Mouse (Mus musculus) forebrain, embryonic 15.5 days (tissue): ENCODE measurements around the gene Htr1f. TPM values are rescaled to one million over a fixed set of nuclear protein-coding genes. Genes with fewer than 3 reads are reported as not detected.
A peak's percentile ranks its signal among the peaks of the same experiment; 100 is the strongest.
"Not testable (repeated sequence)": the region's sequence is repeated elsewhere in the genome, so short reads cannot be mapped to it uniquely, and the experiment has no call there.

ENCODE experiments used
- ATAC-seq: fragments of 200-750 bp; cut with Nextera tagmentation; replicated peaks from 2 replicates; pipeline ENCODE4 v1.8.0; 2017; ENCODE audit warnings: mild to moderate bottlenecking, moderate TSS enrichment, moderate library complexity
- H3K27ac ChIP-seq: fragments of 300-500 bp; sonication (generic); replicated peaks from 2 replicates; pipeline ENCODE4 v1.5.1; 2015; ENCODE audit warnings: mild to moderate bottlenecking, inconsistent platforms
- H3K27me3 ChIP-seq: fragments of 300-500 bp; sonication (generic); 2 replicates; pipeline ENCODE4 v1.6.1; 2015; ENCODE audit warnings: inconsistent platforms
- H3K36me3 ChIP-seq: fragments of 300-500 bp; sonication (generic); 2 replicates; pipeline ENCODE4 v1.6.1; 2015; ENCODE audit warnings: mild to moderate bottlenecking, inconsistent platforms
- H3K4me1 ChIP-seq: fragments of 300-500 bp; sonication (generic); 2 replicates; pipeline ENCODE4 v1.6.1; 2015; ENCODE audit warnings: inconsistent platforms
- H3K4me2 ChIP-seq: fragments of 300-500 bp; sonication (generic); replicated peaks from 2 replicates; pipeline ENCODE4 v1.6.1; 2015; ENCODE audit warnings: mild to moderate bottlenecking, inconsistent platforms
- H3K4me3 ChIP-seq: fragments of 300-500 bp; sonication (generic); 2 replicates; pipeline ENCODE4 v1.5.1; 2015; ENCODE audit warnings: mild to moderate bottlenecking, inconsistent platforms
- H3K9ac ChIP-seq: fragments of 300-500 bp; sonication (generic); replicated peaks from 2 replicates; pipeline ENCODE4 v1.6.1; 2015; ENCODE audit warnings: mild to moderate bottlenecking, inconsistent platforms
- H3K9me3 ChIP-seq: fragments of 300-500 bp; sonication (generic); 2 replicates; pipeline ENCODE4 v1.6.1; 2016; ENCODE audit warnings: inconsistent platforms
- WGBS: fragments of 180-500 bp; shearing (Covaris S2); methylation state at CpG from one replicate; pipeline ENCODE4 v1.1.7; 2015; ENCODE audit warnings: mixed read lengths; 5-methylcytosine and 5-hydroxymethylcytosine counted together
- polyA plus RNA-seq: library from polyadenylated mRNA; unstranded; fragments of >200 nt; fragmentation: Nextera tagmentation; extraction: Ambion mirVana; gene quantifications from 2 replicates; pipeline ENCODE4 v1.2.1, GENCODE M21; 2015

Gene Htr1f
- 0.34 and 0.53 TPM in 2 replicates for polyA plus RNA-seq

DNA sequence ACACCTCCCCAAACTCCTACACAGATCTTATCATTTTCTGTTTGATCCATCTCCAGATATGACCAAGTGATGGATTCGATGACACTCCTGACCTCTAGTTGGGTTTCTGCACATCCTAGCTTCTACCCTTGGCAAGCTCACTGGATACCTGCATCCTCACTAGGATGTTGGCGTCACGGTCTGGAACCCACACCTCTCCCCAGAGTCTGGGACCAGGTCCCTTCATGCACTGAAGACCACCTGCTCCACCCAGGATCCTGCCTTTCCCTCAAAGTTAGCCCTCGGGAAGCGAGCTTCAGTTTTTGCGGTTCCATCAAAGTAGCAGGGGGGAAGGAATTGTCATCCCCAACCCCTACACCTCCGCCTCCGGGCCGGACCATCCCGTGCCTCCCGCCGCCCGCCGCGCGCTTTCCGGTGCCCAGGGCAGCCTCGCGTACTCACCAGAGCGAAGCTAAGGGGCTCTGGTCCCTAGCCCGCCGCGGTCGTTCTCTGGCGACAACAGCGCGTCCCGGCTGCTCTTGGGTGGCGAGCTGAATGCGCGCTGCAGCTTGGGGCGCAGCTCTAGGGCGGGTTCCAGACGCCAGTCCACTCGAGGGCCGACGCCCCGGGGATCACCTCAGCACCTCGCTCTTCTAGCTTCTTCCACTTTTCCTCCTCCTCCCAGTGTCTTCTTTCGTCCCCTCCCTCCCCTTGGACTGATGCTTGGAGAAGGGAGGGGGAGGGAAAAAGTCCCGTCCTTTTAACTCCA lies at the start of gene Htr1f:
Gene Htr1f (minus strand): TSS at position 671 of the 748 bp plus-strand sequence.
- 6% methylated on average over 41 of the region's 41 CpGs for WGBS
- H3K9ac ChIP-seq, result peak within 1 kb of the TSS; percentile 51
- H3K27me3 ChIP-seq, result no peaks in the 10 kb centered on the region
- H3K4me3 ChIP-seq, result peak within 1 kb of the TSS; percentile 45
- no peak within 1 kb of the TSS for H3K27ac ChIP-seq
- no peaks in the 10 kb centered on the region for H3K36me3 ChIP-seq
- peak; percentile 90 for ATAC-seq
- H3K9me3 ChIP-seq, result no peaks in the 10 kb centered on the region
- peak within 1 kb of the TSS; percentile 88 for H3K4me2 ChIP-seq
- H3K4me1 ChIP-seq, result peaks cover 4% of the 10 kb centered on the region

DNA sequence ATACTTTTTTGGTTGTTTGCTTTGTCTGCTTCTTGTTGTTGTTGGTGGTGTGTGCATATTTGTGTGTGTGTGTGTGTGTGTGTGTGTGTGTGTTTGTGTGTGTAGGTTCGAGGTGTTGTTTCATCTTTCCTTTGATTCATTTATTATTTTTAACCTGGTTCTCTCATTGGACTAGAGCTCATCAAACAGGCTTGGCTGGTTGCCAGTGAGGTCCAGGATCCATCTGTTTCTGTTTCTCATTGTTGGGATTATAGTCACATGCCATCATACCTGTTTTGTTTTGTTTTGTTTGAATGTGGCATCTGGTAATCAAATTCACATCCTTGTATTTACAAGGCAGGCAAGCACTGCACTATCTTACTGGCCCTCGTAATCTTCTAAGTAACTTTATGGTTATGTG lies 34.1 kb upstream of the Htr1f start:
- Histone ChIP-seq H3K27ac (no peak overlapping the region), H3K4me3 (no peak overlapping the region), H3K27me3 (no peaks in the 10 kb centered on the region), H3K9me3 (no peaks in the 10 kb centered on the region), H3K4me2 (no peak overlapping the region), H3K4me1 (no peaks in the 10 kb centered on the region), H3K9ac (no peak overlapping the region), H3K36me3 (no peaks in the 10 kb centered on the region)
- 73% methylated on average over 2 of the region's 2 CpGs for WGBS
- no peak for ATAC-seq

DNA sequence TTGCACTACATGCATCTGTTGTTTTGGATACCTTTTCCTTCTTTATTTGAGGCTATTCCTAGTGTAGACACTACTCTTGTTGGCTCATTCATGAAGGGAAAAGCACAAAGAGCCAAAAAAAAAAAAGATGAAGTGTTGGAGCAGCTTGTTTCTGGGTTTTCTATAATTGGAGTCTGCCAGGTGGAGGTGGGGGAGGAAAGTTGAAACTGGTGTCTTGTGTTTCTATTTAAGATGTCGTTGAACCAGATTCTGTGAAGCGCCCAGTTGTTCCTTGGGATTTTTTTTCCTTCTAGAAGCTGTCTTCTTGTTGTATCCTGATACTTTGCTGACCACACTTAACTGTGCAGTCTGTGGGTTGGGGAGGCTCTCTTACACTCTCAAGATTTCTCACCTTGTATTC lies 23.7 kb upstream of the Htr1f start:
- H3K4me1 ChIP-seq, result no peaks in the 10 kb centered on the region
- H3K27me3 ChIP-seq, result no peaks in the 10 kb centered on the region
- H3K4me3 ChIP-seq, result no peak overlapping the region
- H3K4me2 ChIP-seq, result no peak overlapping the region
- H3K9me3 ChIP-seq, result no peaks in the 10 kb centered on the region
- WGBS, result 78% methylated on average over 2 of the region's 2 CpGs
- H3K36me3 ChIP-seq, result no peaks in the 10 kb centered on the region
- ATAC-seq, result no peak
- no peak overlapping the region for H3K9ac ChIP-seq
- no peak overlapping the region for H3K27ac ChIP-seq

DNA sequence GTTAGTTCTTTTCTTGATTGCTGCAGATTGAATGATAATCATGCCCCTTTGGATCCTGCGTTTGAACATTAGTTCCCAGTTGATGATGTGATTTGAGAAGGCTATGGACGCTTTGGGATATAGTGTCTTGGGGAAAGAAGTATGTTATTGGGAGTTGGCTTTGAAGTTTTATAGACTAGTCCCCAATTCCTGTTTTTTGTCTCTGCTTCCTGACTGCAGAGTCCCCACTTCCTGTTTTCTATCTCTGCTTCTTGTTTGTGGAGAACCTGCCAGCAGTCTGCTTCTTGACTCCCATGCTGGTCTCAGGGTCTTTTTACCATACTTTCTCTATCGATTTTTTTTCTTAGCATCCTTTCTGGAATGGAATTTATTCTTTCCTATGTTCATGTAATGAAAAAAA lies 22.2 kb upstream of the Htr1f start:
- Histone ChIP-seq H3K4me1 (no peaks in the 10 kb centered on the region), H3K9ac (no peak overlapping the region), H3K27me3 (no peaks in the 10 kb centered on the region), H3K4me3 (no peak overlapping the region), H3K36me3 (no peaks in the 10 kb centered on the region), H3K27ac (no peak overlapping the region), H3K4me2 (no peak overlapping the region), H3K9me3 (no peaks in the 10 kb centered on the region)
- no peak for ATAC-seq
- 87% methylated on average over 3 of the region's 3 CpGs for WGBS

DNA sequence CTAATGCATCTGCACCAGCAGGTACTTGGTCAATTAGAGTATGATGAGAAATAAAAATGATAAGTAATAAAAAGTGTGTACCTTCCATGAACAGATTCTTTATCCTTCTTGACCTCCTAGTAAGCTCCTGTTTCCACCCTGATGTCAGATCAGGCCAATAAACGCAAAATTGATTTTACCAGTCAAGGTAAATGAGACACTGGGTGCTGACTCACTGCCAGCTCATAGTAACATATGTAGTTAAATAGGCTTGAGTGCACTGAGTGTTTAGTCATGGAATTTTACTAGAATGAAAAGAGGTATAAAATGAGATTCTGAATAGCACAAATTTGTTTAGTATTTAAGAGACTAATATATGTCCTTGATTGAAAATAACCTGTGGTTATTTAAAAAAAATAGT lies 6.6 kb upstream of the Htr1f start:
- Histone ChIP-seq H3K4me1 (no peaks in the 10 kb centered on the region), H3K27ac (no peak overlapping the region), H3K4me2 (no peak overlapping the region), H3K9ac (no peak overlapping the region), H3K4me3 (no peak overlapping the region), H3K9me3 (no peaks in the 10 kb centered on the region), H3K27me3 (no peaks in the 10 kb centered on the region), H3K36me3 (no peaks in the 10 kb centered on the region)
- ATAC-seq, result no peak
- 94% methylated on average over 1 of the region's 1 CpGs for WGBS

DNA sequence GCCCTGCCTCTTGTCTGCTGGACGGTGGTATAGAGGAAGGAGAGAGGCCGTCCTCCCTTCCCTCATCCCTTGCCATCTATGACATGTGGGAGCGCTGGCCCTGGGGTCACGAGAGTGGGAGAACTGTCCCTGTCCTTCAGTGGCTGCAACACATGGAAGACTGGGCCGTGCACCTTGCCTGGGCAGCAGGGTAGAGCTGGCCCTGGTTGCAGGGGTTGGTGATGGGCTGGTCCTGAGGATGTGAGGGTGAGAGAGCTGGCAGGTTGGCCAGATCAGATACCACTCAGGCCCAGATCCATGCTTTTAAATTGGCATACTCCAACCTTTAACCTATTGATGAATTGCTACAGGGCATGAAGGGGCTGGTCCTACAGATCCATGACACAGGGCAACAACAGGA lies 12.1 kb downstream of the Htr1f start:
- no peak for ATAC-seq
- Histone ChIP-seq H3K4me1 (no peaks in the 10 kb centered on the region), H3K36me3 (no peaks in the 10 kb centered on the region), H3K9ac (no peak overlapping the region), H3K4me2 (no peak overlapping the region), H3K27me3 (no peaks in the 10 kb centered on the region), H3K27ac (no peak overlapping the region), H3K4me3 (no peak overlapping the region), H3K9me3 (no peaks in the 10 kb centered on the region)
- WGBS, result 95% methylated on average over 5 of the region's 5 CpGs

DNA sequence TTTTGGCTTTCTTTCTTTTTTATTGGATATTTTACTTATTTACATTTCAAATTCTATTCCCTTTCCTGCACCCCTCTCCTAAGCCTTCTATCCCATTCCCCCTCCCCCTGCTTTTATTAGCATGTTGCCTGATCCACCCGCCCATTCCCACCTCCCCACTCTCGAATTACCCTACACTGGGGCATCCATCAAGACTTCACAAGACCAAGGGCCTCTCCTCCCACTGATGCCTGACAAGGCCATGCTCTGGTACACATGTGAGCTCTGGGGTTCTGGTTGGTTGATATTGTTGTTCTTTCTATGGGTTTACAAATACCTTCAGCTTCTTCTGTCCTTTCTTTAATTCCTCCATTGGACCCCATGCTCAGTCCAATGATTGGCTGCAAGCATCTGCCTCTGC lies 22.2 kb downstream of the Htr1f start:
- no peak for ATAC-seq
- no peaks in the 10 kb centered on the region for H3K9me3 ChIP-seq
- H3K4me2 ChIP-seq, result no peak overlapping the region
- H3K36me3 ChIP-seq, result no peaks in the 10 kb centered on the region
- 57% methylated on average over 2 of the region's 2 CpGs for WGBS
- H3K4me3 ChIP-seq, result no peak overlapping the region
- no peak overlapping the region for H3K27ac ChIP-seq
- no peaks in the 10 kb centered on the region for H3K4me1 ChIP-seq
- no peaks in the 10 kb centered on the region for H3K27me3 ChIP-seq
- no peak overlapping the region for H3K9ac ChIP-seq

DNA sequence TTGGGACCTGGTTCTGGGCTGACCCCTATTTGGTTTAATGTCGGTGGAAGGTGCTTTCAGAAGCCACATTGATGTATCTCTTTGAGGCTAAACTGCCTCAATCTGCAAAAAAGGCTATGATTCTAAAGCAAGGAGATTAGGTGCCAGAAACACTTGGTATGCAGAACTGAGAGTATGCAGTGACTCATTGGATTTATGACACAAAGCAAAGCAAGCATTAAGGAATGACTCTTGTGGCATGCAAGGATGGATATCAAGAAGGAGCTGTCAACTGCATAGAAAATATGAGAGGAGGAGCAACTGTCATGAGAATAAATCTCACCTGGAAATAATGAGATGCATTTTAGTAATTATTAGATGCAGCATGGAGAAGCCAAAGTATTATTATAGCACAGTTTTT lies 35.8 kb downstream of the Htr1f start:
- ATAC-seq, result no peak
- no peak overlapping the region for H3K27ac ChIP-seq
- no peak overlapping the region for H3K4me2 ChIP-seq
- no peak overlapping the region for H3K9ac ChIP-seq
- no peaks in the 10 kb centered on the region for H3K4me1 ChIP-seq
- WGBS, result 84% methylated on average over 1 of the region's 1 CpGs
- no peaks in the 10 kb centered on the region for H3K36me3 ChIP-seq
- no peaks in the 10 kb centered on the region for H3K9me3 ChIP-seq
- no peak overlapping the region for H3K4me3 ChIP-seq
- no peaks in the 10 kb centered on the region for H3K27me3 ChIP-seq

DNA sequence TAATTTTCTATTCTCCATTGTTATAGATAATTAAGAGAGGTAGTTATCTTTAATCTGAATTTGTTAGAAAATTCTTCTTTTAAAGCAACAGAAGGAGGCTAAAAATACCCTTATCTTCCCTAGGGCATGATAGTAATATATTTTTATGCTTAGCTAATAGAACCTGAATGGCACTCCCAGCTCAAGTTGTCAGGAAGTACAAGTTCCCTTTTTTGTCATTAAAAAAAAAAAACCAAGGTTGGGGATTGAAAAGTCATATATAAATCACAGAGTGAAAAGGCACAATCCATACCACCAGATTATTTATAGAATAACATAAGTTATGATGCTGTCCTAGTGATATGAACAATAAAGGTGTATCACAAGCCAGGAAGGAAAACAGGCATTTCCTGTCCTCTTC lies 39.4 kb downstream of the Htr1f start:
- ATAC-seq, result no peak
- H3K9ac ChIP-seq, result no peak overlapping the region
- H3K9me3 ChIP-seq, result no peaks in the 10 kb centered on the region
- no peak overlapping the region for H3K4me3 ChIP-seq
- no peak overlapping the region for H3K27ac ChIP-seq
- no peaks in the 10 kb centered on the region for H3K36me3 ChIP-seq
- no peak overlapping the region for H3K4me2 ChIP-seq
- no peaks in the 10 kb centered on the region for H3K27me3 ChIP-seq
- H3K4me1 ChIP-seq, result no peaks in the 10 kb centered on the region

DNA sequence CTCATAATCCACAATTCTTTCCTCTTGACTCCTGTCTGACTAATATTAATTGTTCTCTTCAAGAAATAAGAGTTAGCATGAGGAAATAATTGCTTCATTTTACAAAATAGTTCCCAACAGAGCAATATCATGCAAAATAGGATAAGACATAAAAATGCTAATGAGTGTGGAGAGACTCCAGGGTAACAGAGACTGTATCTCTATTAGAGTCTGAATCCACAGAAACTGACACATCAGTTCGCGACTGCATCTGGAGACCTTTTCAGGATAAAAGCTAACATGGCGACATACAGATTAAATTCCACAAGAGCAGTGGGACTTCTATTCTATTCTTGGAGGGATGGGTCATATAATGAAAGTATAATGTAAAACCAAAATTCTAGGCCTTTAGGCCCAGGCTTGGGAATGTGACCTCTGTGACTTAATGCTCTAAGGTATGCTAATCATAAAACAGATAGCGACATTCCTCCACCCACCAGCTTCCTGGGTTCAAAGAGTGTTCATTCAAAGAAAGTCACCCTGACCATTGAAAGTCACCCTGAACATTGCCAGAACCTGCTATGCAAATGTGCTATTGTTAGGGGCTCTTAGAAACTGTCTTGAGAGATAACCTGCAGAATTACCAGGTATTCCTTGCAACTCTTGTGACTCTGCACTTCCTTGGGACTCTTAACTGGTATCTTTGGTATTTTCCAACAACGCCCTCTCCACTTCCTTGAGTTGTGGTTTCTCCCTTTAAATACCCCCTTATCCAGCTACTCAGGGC lies 67.8 kb downstream of the Htr1f start:
- H3K9ac ChIP-seq, H3K27ac ChIP-seq, H3K9me3 ChIP-seq, H3K4me2 ChIP-seq, H3K27me3 ChIP-seq, H3K4me1 ChIP-seq, H3K4me3 ChIP-seq, ATAC-seq, H3K36me3 ChIP-seq: not testable (repeated sequence)
- 90% methylated on average over 5 of the region's 5 CpGs for WGBS

DNA sequence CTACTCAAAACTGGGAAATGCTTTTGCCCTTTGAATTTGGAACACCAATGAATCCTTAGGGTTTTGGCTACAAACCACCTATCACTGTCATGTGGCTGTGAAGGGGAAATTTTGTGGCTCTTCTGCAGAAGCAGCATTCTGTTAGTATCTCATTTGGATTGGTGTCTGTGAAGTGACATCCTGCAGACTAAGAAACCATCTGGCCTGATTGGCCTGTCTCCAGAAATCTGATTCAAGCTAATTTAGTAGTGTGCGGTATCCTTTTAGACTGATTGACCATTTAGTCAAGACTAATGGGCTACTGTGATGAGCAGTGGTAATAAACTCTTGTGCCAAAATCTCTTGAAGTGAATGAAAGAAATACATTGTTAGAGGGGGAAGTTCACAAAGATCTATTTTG lies 76.0 kb downstream of the Htr1f start:
- Histone ChIP-seq H3K9me3 (no peaks in the 10 kb centered on the region), H3K36me3 (no peaks in the 10 kb centered on the region), H3K4me2 (no peak overlapping the region), H3K27ac (peak overlapping the region; percentile 3; the same call in 1 of the 2 replicates), H3K4me3 (no peak overlapping the region), H3K4me1 (peaks cover 6% of the 10 kb centered on the region; the same call in 1 of the 2 replicates), H3K9ac (no peak overlapping the region), H3K27me3 (no peaks in the 10 kb centered on the region)
- peak; percentile 94 for ATAC-seq
- 20% methylated on average over 1 of the region's 1 CpGs for WGBS

DNA sequence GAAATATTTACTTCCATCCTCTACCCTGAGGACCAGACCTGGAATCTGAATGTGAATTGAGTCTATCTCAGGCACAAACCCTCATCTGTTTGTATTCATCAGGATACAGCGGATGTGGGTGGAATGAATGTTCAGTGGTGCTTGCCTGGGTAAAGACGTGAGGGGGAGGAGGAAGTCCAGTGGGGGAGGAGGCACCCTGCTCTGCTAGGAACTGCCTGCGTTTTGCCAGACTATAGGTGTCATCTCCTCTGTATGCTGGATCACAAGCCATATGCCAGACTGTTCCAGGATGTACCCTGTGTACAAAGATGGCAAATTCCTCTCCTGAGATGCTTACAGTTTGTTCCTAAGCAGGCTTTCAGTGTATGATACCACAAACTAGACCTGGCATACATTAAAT lies 83.3 kb downstream of the Htr1f start:
- Histone ChIP-seq H3K4me2 (no peak overlapping the region), H3K4me3 (no peak overlapping the region), H3K9ac (no peak overlapping the region), H3K36me3 (no peaks in the 10 kb centered on the region), H3K27ac (no peak overlapping the region), H3K27me3 (no peaks in the 10 kb centered on the region), H3K4me1 (no peaks in the 10 kb centered on the region), H3K9me3 (no peaks in the 10 kb centered on the region)
- WGBS, result 86% methylated on average over 3 of the region's 3 CpGs
- ATAC-seq, result no peak
